In genomic region chr10:118085046-118085983, GRCm38 (mm10) we compare ENCODE assay signal across 12 mouse cellular contexts. TPM values are rescaled to one million over a fixed set of nuclear protein-coding genes. Genes with fewer than 3 reads are reported as not detected.
A peak's percentile ranks its signal among the peaks of the same experiment; 100 is the strongest.
DNase-seq lines count a peak whose midpoint lies in the region; ATAC-seq and TF ChIP-seq lines count a peak whose summit lies in the region.
"Had no signal": no experiment of that assay in that cellular context is flagged by ENCODE, and none has a peak within 500 bp of the region (broad histone marks: within the 10 kb centered on the region; RNA-seq: fewer than 3 reads in every experiment).

No protein-coding gene starts in this region.

- H3K4me1 ChIP-seq in lung, postnatal 0 days (ENCODE audit: insufficient read depth, low read depth, low read length): 0 out of 2 replicates have a peak, but pooled peaks cover 6% of the 10 kb centered on the region
- no peaks in the 10 kb centered on the region for H3K4me1 ChIP-seq in lung, adult 2 months (ENCODE audit: control insufficient read depth, insufficient read depth, low read length)
- H3K4me1 ChIP-seq: lung, embryonic 15.5 days had no signal

- DNase-seq in lung, postnatal 0 days (ENCODE audit: low spot score): peak; percentile 21
- DNase-seq in lung, adult 2 months: no peak
- peak; percentile 67 for DNase-seq in A20 (ENCODE audit: low read depth, low spot score)
- peak; percentile 47 for DNase-seq in brain, adult 2 months (ENCODE audit: low read depth, low spot score)
- no peak for DNase-seq in left cerebral cortex, postnatal 4 days
- DNase-seq in kidney, postnatal 10 days: no peak
- no peak for DNase-seq in right cerebral cortex, postnatal 25 days

- no peak for TF ChIP-seq POLR2A in lung, adult 2 months (IDR thresholded peaks at IDR 0.05; ENCODE audit: borderline replicate concordance, extremely low read depth, low read depth, low read length)

- 0 out of 2 replicates have a peak, but pooled peaks have one; percentile 19 for ATAC-seq in lung, postnatal 0 days
- ATAC-seq: activated CD4-positive, CD25-positive, alpha-beta regulatory T cell, adult 4 months had no signal

- H3K4me3 ChIP-seq in lung, postnatal 0 days (ENCODE audit: low read depth, low read length): no peak overlapping the region
- no peak overlapping the region for H3K4me3 ChIP-seq in lung, adult 2 months (replicated peaks; ENCODE audit: extremely low read depth, low read depth, low read length)
- H3K4me3 ChIP-seq in macrophage (ENCODE audit: inconsistent target): no peak overlapping the region; the same call in 1 of the 2 replicates
- H3K4me3 ChIP-seq: heart, embryonic 10.5 days; lung, embryonic 15.5 days had no signal

- 85% methylated on average over 16 of the region's 16 CpGs for WGBS in lung, postnatal 0 days
- WGBS in lung, adult 2 months: 83% methylated on average over 16 of the region's 16 CpGs
- 6% methylated on average over 16 of the region's 16 CpGs for WGBS in macrophage (ENCODE audit: missing documents)

- no peaks in the 10 kb centered on the region for H3K9me3 ChIP-seq in lung, postnatal 0 days (ENCODE audit: low read length)
- H3K9me3 ChIP-seq: heart, embryonic 10.5 days; lung, embryonic 15.5 days had no signal

- no peaks in the 10 kb centered on the region for H3K79me2 ChIP-seq in macrophage (ENCODE audit: inconsistent target)

- no peaks in the 10 kb centered on the region for H3K36me3 ChIP-seq in lung, postnatal 0 days (ENCODE audit: insufficient read depth, low read length)
- no peaks in the 10 kb centered on the region for H3K36me3 ChIP-seq in macrophage (ENCODE audit: inconsistent target)
- H3K36me3 ChIP-seq: heart, embryonic 10.5 days; lung, embryonic 15.5 days had no signal

- TF ChIP-seq EP300 in lung, postnatal 0 days (IDR thresholded peaks at IDR 0.05): no peak

- TF ChIP-seq CTCF in lung, postnatal 0 days (IDR thresholded peaks at IDR 0.05): no peak
- TF ChIP-seq CTCF in lung, adult 2 months (IDR thresholded peaks at IDR 0.05; ENCODE audit: insufficient read depth, low read length): no peak

- H3K27me3 ChIP-seq in lung, postnatal 0 days (replicated peaks; ENCODE audit: insufficient read depth, low read length): no peaks in the 10 kb centered on the region
- H3K27me3 ChIP-seq: lung, embryonic 15.5 days had no signal

- no peak overlapping the region for H3K4me2 ChIP-seq in lung, postnatal 0 days (replicated peaks; ENCODE audit: low read depth, low read length)
- H3K4me2 ChIP-seq: lung, embryonic 15.5 days; midbrain, embryonic 11.5 days had no signal

- intact Hi-C loops in left cerebral cortex, postnatal 4 days (cut with DNase I): no loop called here

- no peak overlapping the region for H3K27ac ChIP-seq in lung, postnatal 0 days (ENCODE audit: low read length)
- H3K27ac ChIP-seq in macrophage: peak overlapping the region; percentile 98
- H3K27ac ChIP-seq: heart, embryonic 10.5 days; lung, embryonic 15.5 days had no signal

- no peak overlapping the region for H3K9ac ChIP-seq in lung, postnatal 0 days (replicated peaks; ENCODE audit: low read depth)
- H3K9ac ChIP-seq: lung, embryonic 15.5 days had no signal

RNA-seq across cellular contexts. Expression of gene Mdm1, which starts 56.3 kb away (rescaled TPM):
- polyA plus RNA-seq in lung, postnatal 0 days (2015; fragmentation: Nextera tagmentation; extraction: Ambion mirVana): 13.6 and 16.4 TPM in 2 replicates
- 5.1 and 8.4 TPM in 2 replicates for polyA plus RNA-seq in lung, adult 2 months (2012; rRNA removed)
- total RNA-seq in macrophage (2018; cell fraction: chromatin; rRNA removed): 10 to 100 TPM in 17 of 26 experiments, 1 to 10 TPM in 9; 2.6 to 22.4 (median 12.4) TPM
- 1 to 10 TPM; 1.5 to 4.7 (median 3.0) TPM for total RNA-seq in macrophage (2018; cell fraction: cytosol; rRNA removed)
- 10 to 100 TPM in 8 of 26 experiments, 1 to 10 TPM in 18; 1.9 to 23.4 (median 8.5) TPM for total RNA-seq in macrophage (2018; cell fraction: nucleus; rRNA removed)
- 3.3 to 6.4 TPM (median 4.7 TPM) in 3 replicates for polyA plus RNA-seq in macrophage (2018)
- 10 to 100 TPM; 16.7 to 19.7 TPM for total RNA-seq in left cerebral cortex, postnatal 4 days (2021)

Comparison
In these comparisons a context has a peak if more than half of its experiments do, and no peak if none do; other contexts are left out.
1. DNase-seq: peak in lung, postnatal 0 days (single experiment), A20 (single experiment) and brain, adult 2 months (single experiment); none in lung, adult 2 months (single experiment), left cerebral cortex, postnatal 4 days (single experiment), kidney, postnatal 10 days (single experiment) and right cerebral cortex, postnatal 25 days (single experiment).